Mouse (Mus musculus) olfactory bulb, adult 2 months (tissue): ENCODE measurements around the gene Methig1. TPM values are rescaled to one million over a fixed set of nuclear protein-coding genes. Genes with fewer than 3 reads are reported as not detected.
"Not testable (repeated sequence)": the region's sequence is repeated elsewhere in the genome, so short reads cannot be mapped to it uniquely, and the experiment has no call there.

Source experiments
- H3K27ac ChIP-seq: fragments of 200-500 bp; 2 replicates; pipeline ENCODE4 v1.5.1; 2012; ENCODE audit warnings: low read depth, low read length; ENCODE audit not compliant: insufficient read depth
- H3K4me1 ChIP-seq: fragments of 200-500 bp; 2 replicates; pipeline ENCODE4 v1.6.1; 2012; ENCODE audit warnings: low read length; ENCODE audit not compliant: control insufficient read depth, insufficient read depth
- H3K4me3 ChIP-seq: fragments of 200-500 bp; 2 replicates; pipeline ENCODE4 v1.5.1; 2012; ENCODE audit warnings: mild to moderate bottlenecking, low read depth, low read length, moderate library complexity; ENCODE audit not compliant: insufficient read depth
- CTCF ChIP-seq: fragments of 200-500 bp; IDR thresholded peaks from 2 replicates; pipeline ENCODE4 v1.5.1; 2012; ENCODE audit warnings: low read depth, mild to moderate bottlenecking, low read length, moderate library complexity; ENCODE audit not compliant: insufficient read depth
- POLR2A ChIP-seq: fragments of 200-500 bp; IDR thresholded peaks from 2 replicates; pipeline ENCODE4 v1.6.1; 2012; ENCODE audit warnings: mild to moderate bottlenecking, low read depth, low read length, moderate library complexity; ENCODE audit not compliant: insufficient read depth
- WGBS: fragments of 180-500 bp; shearing (Covaris S2); methylation state at CpG from one replicate; pipeline ENCODE4 v1.1.7; 2018; 5-methylcytosine and 5-hydroxymethylcytosine counted together
- polyA plus RNA-seq: library from polyadenylated mRNA; stranded (reverse); fragments of >200 nt; gene quantifications from 2 replicates; pipeline ENCODE4 v1.2.4, GENCODE M21; 2012; ENCODE audit warnings: low replicate concordance; ENCODE audit not compliant: missing spikeins, insufficient read depth, insufficient read length

Gene Methig1
- polyA plus RNA-seq, 1 experiment = not detected

DNA sequence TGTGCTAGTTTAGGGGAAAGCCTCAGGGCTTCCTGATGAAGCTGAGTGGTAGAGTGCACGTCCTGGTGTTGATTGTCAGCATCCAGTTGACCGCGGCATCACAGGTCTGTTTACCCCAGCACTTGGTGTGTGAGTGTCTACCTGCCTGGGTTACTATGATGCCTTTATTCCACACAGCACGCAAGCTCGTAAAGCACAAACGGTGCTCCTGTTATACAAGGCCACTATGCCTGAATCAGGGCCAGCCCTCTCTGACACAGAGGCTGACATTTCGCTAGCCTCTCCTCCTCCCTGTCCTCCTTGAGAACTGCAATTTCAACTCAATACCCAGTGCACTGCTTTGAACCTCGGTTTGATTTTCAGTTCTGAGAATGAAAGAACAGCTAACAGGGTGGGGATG is 66.4 kb downstream of the Methig1 start:
- H3K4me3 ChIP-seq = no peak overlapping the region
- H3K27ac ChIP-seq = peak overlapping the region; percentile 12; the same call in 1 of the 2 replicates
- H3K4me1 ChIP-seq = peaks cover 26% of the 10 kb centered on the region
- 48% methylated on average over 8 of the region's 8 CpGs for WGBS
- TF ChIP-seq CTCF = no peak
- no peak for TF ChIP-seq POLR2A

DNA sequence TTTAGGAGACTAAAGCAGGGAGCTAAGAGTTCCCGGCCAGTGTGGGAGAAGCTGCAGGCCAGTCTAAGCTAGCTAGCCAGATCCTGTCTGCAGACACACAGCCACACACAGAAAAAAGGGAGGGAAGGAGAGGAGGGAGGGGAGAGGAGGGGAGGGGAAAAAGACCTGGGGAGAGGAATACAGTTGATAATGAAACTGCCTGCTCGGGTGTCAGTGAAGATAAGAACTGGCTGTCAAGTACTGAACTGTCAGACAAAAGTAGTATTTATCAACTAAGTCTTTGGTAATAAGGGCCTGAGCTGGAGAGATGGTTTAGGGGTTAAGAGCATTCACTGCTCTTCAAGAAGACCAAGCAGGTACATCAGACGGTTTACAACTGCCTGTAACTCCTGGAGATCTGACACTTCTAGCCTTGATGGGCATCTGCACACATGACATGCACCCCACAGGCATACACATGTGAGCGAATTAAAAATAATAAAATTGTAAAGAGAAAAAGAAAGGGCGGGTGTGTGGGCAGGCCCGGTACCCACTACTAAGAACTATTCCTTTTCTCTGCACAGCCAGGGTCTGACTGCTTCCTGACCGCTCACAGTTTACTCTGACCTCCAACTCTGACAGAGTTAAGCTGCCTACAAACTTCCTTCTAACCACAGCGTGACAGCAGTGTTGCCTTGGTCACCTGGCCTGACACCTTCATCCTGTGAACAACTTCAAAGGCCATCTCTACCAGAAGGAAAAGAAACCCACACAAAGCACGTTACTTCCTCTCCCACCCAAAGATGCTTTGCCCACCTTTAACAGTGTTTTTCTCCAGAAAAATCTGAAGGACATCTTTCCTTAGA is 67.2 kb downstream of the Methig1 start:
- TF ChIP-seq CTCF = no peak
- TF ChIP-seq POLR2A = no peak
- WGBS = 63% methylated on average over 9 of the region's 9 CpGs
- peaks cover 23% of the 10 kb centered on the region for H3K4me1 ChIP-seq

DNA sequence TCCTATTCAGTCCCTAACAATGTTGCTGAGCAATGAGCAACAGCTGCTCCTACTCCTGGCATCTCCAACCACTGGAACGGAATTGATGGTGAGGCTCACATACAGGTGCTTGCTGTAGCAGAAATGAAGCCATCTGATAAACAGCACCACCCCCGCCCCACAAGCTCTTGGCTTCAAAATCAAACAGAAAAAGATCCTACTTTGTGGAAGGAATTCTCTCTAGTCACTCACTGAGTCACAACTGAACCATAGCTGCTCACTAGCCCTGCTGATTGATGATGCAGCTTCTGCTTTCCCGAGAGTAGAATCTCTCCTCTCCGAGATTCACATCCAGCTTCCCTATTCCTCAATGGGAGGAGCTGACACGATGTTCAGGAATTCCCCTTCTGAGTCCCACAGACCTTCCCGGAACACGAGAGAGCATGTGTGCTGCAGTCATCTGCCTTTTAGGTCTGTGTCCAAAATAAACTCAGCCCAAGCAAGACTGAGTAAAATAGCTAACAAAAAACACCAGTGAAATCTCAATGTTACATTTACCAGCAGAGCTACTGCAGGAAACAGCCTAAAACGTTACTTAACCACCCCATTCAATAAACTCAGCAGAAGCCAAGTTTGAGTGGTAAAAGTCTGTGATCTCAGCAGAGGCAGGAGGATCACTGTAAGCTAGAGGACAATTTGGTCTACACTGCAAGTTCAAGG is 68.3 kb downstream of the Methig1 start:
- Histone ChIP-seq H3K4me1 (peaks cover 22% of the 10 kb centered on the region), H3K4me3 (peak overlapping the region; percentile 8; the same call in 1 of the 2 replicates), H3K27ac (no peak overlapping the region)
- WGBS = 21% methylated on average over 8 of the region's 8 CpGs
- no peak for TF ChIP-seq POLR2A
- TF ChIP-seq CTCF = no peak

More for the DNA sequence above, 67.2 kb downstream of the Methig1 start:
- no peak overlapping the region for H3K4me3 ChIP-seq
- 0 out of 2 replicates have a peak overlapping the region, but pooled peaks have one; percentile 12 for H3K27ac ChIP-seq

DNA sequence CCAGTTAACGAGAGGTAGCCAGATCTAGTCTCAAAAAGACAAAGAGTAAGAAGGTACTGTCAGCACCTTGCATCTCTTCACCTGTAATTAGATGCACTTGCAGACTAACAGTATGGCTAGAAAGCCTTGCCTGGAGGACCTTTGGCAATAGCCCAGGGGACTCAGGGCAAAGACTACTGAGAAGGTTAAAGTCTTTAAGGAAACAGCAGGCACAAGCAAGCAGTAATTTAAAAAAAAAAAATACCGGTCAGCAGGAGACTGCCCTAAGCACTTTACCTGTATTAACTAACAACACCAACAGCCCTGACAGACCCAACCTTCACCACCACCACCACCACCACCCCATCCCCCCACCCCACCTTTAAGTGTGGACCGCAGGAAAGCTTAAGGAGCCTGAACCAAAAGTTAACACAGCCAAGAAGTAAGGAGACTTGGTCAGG is 68.8 kb downstream of the Methig1 start, which contains the start of gene Gm5475:
Gene Gm5475 (plus strand): TSS at position 390 of the 440 bp plus-strand sequence.
- H3K27ac ChIP-seq = not testable (repeated sequence)
- Histone ChIP-seq H3K4me1 (peaks cover 22% of the 10 kb centered on the region), H3K4me3 (peak within 1 kb of the TSS; percentile 86)
- 20% methylated on average over 3 of the region's 3 CpGs for WGBS

DNA sequence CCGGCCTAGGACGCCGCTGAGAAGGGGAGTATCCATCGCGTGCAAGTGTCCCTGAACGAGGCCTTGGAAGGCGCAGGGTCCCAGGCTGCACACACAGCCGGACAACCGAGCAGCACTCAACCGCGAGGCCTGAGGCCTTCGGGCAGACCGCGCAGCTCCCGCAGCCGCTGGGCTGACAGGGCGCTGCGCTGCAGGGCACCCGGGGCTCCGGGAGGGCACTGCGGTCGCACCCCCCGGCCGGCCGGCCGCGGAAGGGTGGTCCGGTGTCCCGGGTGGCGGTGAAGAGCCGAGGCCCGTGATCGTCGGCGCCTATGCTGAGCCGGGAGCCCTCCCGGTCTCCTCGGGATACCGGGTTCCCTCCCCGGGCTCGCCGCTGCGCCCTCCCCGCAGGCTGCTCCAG is 69.5 kb downstream of the Methig1 start:
- under 1% methylated on average over 44 of the region's 44 CpGs for WGBS
- H3K4me3 ChIP-seq = peak overlapping the region; percentile 86
- H3K27ac ChIP-seq = no peak overlapping the region
- TF ChIP-seq CTCF (no peak), POLR2A (no peak)
- peaks cover 22% of the 10 kb centered on the region for H3K4me1 ChIP-seq

- peaks cover 22% of the 10 kb centered on the region for H3K4me1 ChIP-seq
- under 1% methylated on average over 65 of the region's 65 CpGs for WGBS
- TF ChIP-seq CTCF (no peak), POLR2A (peak; percentile 81)
- peak overlapping the region; percentile 86 for H3K4me3 ChIP-seq
- H3K27ac ChIP-seq = no peak overlapping the region
Observed at GRCm38 (mm10) chr15:100422899-100423860, 70.2 kb downstream of the Methig1 start.

GRCm38 (mm10) chr15:100423916-100424315 is 71.0 kb downstream of the Methig1 start:
- H3K4me1 ChIP-seq = peaks cover 22% of the 10 kb centered on the region
- WGBS = 4% methylated on average over 14 of the region's 14 CpGs
- no peak for TF ChIP-seq CTCF
- TF ChIP-seq POLR2A = no peak
- H3K27ac ChIP-seq = no peak overlapping the region
- H3K4me3 ChIP-seq = no peak overlapping the region

DNA sequence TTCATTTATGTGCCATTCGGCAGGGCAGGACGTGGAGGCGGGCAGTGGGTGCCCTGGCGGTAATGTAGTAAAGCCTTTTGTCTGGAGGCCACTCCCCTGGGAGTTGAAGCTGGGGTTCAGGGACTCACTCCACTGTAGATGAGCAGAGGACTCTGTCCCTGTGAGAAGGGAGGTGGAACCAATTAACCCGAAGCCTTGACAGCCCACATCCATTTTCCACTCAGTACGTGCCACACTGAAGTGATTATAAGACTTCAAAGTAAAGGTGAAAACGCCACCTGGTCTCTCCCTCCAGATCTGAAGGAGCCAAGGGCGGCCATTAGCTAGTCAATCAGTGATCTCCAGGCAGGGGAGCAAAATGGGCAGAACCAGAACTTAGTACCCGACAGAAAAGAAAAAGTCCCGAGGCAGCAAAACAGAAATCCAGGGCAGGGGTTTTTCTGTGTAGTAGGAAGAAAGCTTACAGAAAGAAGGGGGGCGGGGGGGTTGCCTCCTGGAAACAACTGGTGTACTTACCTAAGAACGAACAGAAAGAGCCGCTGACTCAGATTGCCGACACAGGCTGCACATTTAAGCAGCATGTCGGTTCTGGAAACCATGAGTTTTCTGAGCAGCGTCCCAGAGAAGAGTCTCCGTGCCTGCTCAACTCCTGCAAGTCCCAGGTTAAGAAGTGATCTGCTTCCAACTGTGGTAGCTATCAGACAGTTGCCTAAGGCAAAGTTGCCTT is 71.6 kb downstream of the Methig1 start, which contains the start of gene Slc11a2:
Gene Slc11a2 (minus strand): TSS at position 677 of the 727 bp plus-strand sequence.
- no peak within 1 kb of the TSS for H3K27ac ChIP-seq
- H3K4me3 ChIP-seq = no peak within 1 kb of the TSS
- H3K4me1 ChIP-seq = peaks cover 18% of the 10 kb centered on the region
- WGBS = 28% methylated on average over 17 of the region's 17 CpGs
- TF ChIP-seq POLR2A = no peak
- no peak for TF ChIP-seq CTCF
